Mouse (Mus musculus): ENCODE measurements around the gene Cyp4f14.
A peak's percentile ranks its signal among the peaks of the same experiment; 100 is the strongest.

Gene Cyp4f14

DNA sequence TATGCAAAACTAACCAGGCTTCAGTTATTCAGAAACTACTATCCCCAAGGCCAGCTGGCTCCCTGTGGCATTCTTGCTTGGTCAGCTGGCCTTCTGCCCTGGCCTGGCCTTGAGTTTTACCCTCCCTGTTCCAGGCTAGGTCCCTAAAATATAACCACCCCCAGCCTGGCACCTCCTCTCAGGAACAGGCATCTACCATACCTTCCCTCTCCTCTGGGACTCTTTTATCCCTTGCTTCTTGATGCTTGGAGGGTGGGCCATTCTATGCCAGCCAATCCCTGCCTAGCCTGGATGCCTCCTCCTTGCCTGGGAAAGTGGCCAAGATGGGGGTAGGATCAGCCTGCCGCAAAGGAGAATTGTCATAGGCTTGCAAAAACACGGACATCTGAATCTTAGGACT is at the start of gene Cyp4f14:
Cyp4f14 (minus strand) TSS at position 212 of the 400 bp plus-strand sequence.
- no peak for DNase-seq (ENCODE audit: extremely low read depth, low read depth)

DNA sequence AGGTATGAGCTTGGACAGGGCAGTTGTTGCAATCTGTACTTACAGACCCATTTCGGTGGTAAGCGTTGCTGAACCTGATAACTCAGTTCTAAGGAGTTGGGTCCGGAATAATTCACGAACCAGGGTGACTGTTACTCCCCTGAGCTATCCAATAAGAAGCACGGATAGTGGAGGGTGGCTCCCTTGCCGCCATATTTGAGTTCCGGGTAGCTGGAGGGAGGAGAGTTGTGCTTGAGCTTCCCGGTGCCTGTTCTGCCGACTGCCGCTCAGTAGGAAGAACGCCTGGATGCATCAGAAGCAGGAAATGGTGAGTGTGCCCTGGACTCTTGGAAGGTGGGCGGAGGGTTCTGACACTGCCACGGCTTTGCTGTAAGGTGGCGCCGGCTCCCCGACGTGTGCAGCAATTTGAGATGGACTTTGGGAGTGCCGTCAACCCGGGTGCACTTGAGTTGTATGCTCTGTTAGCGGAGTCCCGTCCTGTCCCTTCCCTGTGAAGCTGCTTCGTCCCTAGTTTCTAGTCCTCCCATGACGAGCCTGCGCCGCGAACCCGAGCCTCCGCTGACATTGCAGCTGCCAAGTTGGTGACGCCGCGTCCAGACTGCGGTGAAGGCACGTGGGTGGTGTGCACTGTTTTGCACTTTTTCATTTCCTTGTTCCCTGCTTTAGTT is 48.6 kb upstream of the Cyp4f14 start, which contains the start of gene Zfp472:
Zfp472 (plus strand) TSS at position 192 of the 668 bp plus-strand sequence.
- DNase-seq (ENCODE audit: extremely low read depth, low read depth): peak; percentile 90

DNA sequence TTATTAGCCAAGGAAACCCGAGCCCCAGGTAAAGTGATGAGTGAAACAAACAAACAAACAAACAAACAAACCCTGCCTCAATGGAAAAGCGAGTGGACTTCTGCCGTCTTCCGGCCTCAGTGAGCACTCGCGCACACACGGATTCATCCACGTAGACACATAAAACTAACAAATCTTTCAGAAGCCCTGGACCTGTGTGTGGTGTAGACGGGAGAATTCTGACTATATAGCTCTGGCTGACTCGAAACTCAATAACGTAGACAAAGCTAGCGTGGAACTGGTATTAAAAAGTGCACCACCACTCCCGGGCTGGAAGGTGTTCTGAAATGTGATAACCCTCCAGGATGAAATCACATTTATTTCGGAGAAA is 48.1 kb upstream of the Cyp4f14 start:
- no peak for DNase-seq (ENCODE audit: extremely low read depth, low read depth)

DNA sequence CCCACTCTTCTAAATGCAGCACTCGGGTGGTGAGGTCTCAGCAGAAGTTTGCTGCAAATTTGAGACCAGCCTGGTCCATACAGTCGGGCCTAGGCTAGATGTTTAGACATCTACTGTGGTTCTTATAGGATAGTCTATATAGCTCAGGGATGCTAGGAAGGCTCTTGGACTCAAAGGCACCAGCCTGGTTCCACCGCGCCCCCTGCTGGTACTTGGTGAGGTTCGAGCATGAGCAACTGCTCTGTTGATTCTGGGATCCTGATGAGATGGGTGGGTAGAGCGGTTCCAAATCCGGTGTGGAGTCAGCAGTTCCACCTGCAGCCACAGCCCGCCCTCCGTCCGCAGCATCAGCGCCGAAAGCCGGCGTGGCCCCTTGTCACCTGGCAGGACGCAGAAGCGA is 34.3 kb upstream of the Cyp4f14 start:
- DNase-seq (ENCODE audit: extremely low read depth, low read depth): peak; percentile 35

DNA sequence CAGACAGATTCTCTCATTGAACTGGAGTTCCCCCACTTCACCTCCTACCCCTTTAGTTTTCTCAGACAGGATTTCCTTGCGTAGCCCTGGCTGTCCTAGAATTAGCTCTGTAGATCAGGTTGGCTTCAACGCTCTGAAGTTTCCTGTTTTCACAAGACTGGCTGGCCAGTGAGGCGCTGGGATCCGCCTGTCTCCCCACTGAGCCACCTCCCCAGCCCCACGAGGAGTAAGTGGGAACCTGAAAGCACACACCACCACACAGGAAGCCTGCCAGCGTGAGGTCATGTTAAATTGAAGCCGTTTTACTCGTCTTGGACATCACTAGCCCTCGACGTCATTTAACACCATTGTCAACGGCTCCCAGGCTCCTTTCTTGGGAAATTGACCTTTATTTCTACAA is 33.9 kb upstream of the Cyp4f14 start:
- DNase-seq (ENCODE audit: extremely low read depth, low read depth): no peak

DNA sequence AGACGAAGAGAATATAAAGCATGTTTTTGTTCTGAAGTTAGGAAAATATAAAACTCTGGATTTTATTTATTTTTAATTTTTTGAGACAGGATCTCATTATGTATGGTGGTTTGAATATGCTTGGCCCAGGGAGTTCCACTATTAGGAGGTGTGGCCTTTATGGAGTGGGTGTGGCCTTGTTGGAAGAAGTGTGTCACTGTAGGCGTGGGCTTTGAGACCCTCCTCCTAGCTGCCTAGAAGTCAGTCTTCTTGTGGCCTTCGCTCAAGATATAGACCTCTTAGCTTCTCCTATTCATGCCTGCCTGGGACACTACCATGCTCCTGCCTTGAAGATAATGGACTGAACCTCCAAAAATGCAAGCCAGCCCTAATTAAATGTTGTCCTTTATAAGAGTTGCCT is 33.0 kb upstream of the Cyp4f14 start:
- DNase-seq (ENCODE audit: extremely low read depth, low read depth): no peak

DNA sequence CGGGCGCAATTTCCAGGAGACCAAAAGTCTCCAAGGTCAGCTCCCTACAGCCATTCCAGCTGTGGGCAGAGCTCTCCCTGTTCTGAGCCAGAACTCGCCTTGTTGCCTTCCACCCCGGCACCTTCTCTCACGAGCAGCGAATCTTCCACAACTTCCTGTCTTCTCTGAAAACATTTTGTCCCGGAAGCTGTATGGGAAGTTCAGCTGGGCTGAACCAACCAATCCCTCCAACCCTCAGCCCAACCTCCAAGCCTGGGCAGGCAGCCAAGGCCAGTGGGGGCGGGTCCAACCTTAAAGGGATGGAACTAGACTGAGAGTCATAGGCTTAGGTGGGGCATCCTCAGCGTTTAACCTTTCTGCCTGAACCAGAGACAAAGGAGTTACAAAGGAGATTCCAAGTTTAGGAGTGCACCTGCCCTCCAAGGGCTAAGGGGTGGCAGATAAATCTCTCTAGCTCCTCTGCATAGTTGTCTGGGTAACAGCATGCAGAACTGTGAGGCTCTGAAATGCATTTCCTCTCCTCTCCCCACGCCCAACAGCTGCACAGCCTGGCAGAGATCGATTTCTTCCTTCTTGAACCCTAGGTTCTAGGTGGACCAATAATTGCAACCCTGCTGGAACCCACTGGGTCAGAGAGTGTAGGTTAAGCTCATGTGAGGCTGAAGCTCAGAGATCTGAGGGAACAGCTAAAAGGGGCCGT is 30.2 kb upstream of the Cyp4f14 start, which contains the start of gene Cyp4f13:
Cyp4f13 (minus strand) TSS at position 188 of the 700 bp plus-strand sequence.
- DNase-seq (ENCODE audit: extremely low read depth, low read depth): peak; percentile 91

DNA sequence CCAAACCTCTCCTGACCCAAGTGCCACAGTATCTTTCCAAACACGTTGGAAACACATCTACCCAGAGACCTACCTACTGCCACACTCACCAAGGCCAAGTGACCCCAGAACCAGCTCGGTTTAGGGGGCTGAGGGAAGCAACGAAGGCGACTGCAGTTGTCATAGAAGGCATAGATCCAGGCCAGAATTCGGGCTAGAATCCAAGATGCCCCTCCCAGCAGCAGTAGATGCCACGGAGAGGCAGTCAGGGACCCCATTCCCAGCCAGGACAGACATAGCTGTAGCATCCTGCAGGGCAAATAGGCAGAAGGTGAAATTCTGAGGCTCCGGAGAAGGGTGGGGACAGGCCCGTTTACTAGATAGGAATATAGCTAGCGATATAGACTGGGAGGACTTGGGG is 29.6 kb upstream of the Cyp4f14 start:
- no peak for DNase-seq (ENCODE audit: extremely low read depth, low read depth)

DNA sequence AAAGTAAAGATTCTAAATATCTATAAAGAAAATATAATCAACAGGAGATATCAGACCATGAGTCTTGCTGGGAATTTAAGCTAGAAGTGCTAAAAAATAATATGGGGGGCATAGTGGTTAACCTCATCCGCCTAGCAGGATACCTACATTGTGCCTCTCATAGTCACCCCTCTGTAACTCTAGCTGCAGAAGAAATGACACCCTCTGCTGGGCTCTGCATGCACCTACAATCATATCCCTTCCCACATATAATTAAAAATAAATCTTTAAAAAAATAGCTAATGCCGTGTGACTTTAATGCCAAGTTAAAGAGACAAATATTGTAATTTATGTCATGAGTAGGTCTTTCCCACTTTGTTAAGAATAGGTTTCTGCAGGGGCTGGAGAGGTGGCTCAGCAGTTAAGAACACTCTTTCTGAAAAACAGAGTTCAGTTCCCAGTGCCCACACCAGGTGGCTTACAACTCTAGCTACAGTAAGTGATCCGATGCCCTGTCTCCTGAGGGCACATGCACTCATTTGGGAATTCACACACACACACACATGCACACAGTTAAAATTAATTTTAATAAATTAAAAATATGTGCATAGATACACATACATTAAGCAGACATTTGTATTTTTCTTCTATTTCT is 27.4 kb upstream of the Cyp4f14 start:
- DNase-seq (ENCODE audit: extremely low read depth, low read depth): no peak

DNA sequence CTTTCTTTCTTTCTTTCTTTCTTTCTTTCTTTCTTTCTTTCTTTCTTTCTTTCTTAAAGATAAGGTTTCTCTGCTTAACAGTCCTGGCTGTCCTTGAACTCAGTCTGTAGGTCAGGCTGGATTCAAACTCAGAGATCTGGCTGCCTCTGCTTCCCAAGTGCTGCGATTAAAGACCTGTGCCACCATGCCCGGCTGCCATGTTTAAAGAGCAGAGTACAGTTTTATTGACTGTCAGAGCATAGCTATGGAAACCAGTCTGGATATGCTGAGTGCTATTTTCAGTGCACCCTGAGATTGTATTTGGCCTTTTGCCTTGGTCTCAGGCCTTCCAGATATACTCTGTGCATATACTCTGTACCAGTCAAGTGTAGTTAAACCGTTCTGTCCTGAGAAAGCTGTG is 26.5 kb upstream of the Cyp4f14 start:
- DNase-seq (ENCODE audit: extremely low read depth, low read depth): no peak

DNA sequence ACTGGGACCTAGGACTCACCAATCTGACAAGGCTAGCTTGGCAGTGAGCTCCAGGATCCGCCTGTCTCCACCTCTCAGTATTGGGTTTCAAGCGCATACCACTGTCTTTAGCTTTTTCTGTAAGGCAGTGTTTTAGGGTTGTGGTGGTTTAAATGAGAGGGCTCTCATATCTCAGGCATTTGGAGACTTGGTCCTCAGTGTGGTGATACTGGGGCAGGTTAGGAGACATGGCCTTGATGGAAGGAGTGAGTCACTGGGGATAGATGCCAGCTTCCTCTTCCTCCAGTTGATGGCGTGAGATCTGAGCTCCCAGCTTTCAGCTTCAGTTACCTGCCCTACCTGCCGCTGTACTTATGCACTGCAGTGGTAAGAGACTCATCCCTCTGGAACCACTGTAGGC is 22.7 kb upstream of the Cyp4f14 start:
- DNase-seq (ENCODE audit: extremely low read depth, low read depth): no peak

DNA sequence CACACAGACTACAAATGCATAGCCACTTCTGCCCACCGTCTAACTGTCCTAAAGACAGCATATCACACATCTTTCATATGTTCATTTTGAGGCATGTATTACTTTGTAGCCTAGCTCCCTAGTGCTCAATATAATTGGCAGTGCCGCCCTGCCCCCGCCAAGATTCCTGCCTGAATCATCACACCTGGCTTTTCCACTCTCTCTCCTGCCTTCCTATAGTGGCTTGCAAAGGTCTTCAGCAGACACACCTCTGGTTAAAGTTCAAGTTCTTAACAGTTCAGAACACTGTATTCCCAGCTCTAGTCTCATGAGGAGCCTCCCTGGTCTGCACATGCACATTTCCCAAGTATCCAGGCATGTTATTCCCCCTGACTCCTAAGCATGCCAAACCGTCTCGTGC is 10.7 kb upstream of the Cyp4f14 start:
- DNase-seq (ENCODE audit: extremely low read depth, low read depth): no peak

DNA sequence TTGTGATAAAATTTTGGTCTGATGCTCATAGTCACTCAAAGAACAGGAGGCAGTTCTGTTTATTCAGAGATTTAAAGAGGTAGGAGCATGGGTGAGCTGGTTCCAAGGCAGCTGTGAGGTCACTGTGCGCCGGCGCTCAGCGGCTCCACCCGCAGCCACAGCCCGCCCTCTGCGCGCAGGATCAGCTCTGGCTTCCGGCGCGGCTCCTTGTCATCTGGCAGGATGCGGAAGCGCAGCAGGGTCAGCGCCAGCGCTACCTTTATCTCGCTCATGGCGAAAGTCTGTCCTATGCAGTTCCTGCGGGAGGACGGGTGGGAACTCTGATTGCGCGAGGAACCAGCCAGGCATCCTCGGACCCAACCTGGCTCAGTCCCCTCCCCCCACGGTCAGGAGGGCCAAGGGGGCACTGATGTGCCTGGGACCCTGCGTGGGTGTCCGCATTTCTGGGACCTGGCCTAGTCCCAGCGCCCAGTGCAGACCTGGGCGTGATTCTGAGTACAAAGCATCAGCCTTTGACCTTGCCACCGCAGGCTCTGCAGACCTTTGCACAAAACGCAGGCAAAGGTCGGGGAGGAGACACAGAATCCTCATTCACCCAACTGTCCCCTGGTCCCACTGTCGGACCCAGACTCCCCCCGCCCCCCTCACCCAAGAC is 7.6 kb upstream of the Cyp4f14 start:
- no peak for DNase-seq (ENCODE audit: extremely low read depth, low read depth)

DNA sequence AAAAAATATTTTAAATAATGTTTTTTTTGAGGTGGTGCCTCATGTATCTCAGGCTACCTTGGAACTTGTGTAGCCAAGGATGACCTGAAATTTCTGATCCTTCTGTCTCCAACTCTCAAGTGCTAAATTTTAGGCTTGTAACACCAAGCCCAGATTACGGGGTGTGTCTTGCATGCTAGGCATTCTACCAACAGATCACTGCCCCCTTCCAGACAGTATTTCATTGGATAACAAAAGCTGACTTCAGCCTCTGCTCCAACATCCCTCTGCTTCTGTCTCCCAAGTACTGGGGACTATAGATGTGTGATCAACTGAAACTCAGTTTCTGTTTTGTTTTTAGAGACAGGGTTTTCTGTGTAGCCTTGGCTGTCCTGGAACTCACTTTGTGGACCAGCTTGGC is 6.5 kb upstream of the Cyp4f14 start:
- no peak for DNase-seq (ENCODE audit: extremely low read depth, low read depth)

DNA sequence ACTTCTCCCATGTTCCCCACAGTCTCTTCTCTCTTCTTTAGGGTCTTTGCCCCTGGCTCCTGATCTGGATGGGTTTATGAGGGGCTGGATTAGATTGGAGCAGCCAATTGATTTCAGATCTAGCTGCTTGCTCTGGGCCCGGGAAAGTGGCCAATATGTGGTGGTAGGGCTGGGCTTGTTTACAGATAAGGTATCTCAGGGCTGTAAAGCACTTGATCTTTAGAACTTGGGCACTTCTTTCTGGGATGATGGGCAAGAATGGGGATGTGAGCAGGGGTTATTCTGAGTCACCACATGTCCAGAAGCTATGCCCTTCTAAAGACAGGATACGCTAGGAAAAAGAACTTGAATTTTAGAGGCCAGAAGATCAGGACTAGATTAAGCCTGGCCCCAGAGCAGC is 2.0 kb upstream of the Cyp4f14 start:
- DNase-seq (ENCODE audit: extremely low read depth, low read depth): no peak

DNA sequence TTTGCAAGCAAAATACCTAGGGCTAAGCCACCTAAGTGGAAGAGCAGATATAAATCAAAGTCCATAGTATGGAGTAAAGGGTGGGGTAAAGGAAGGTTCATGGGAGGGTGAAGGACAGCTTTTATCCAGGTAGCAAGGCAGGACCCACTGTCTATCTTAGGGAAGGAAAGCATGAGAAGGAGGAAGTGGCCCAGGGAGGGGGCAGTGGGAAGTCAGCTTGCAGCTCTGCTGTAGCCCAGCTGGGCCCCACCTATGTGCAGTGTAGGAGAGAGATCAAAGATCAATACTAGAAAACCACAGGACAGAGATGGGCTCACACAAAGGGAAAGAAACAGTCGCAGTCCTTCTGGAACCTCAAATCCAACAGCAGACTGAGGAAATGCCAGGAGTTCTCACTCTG is 1.1 kb downstream of the Cyp4f14 start:
- DNase-seq (ENCODE audit: extremely low read depth, low read depth): no peak

DNA sequence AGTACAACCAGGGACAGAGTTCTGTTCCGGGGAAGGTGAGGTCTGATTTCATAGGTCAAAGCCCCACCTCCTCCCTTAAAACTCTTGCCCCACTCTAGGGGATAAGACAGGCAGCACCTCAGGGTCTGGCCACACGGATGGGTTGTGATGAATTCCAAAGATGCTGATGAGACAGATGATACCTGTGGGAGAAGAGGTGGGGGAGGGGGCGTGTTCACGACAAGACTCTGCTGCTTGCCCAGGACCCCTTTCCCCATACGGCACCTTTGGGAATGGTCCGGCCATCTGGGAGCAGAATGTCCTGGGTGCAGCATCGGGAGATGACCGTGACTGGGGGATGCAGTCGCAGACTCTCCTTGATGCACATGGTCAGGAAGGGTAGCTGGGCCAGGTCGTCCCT is 11.0 kb downstream of the Cyp4f14 start:
- DNase-seq (ENCODE audit: extremely low read depth, low read depth): no peak

DNA sequence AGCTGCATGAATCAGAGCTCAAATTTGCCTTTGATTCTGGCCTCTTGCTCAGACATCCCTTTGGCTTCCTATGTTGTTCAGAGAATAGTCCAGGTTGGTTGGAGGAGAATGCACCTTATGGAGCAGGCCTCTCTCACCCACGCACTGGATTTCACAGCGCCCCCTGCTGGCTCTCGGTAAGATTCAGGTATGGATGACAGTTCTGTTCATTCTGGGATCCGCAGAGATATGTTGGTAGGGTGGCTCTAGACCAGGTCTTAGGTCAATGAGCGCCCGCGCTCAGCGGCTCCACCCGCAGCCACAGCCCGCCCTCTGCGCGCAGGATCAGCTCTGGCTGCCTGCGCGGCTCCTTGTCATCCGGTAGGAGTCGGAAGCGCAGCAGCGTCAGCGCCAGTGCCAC is 11.9 kb downstream of the Cyp4f14 start:
- no peak for DNase-seq (ENCODE audit: extremely low read depth, low read depth)

DNA sequence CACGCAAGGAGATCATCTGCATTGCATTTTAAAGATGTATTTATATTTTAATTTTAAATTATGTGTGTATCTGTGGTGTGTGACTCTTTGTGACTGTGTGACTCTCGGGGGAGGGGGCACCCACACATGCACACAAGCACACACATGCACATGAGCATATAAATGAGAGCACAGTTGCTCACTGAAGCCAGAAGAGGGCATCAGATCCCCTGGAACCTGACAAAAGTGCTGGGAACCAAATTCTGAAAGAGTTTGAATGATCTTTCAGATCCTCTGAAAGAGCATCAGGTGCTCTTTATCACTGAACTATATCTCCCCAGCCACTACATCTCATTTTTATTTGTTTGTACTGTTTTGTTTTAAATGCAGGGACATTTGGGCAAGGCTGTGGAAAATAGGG is 12.7 kb downstream of the Cyp4f14 start:
- no peak for DNase-seq (ENCODE audit: extremely low read depth, low read depth)

DNA sequence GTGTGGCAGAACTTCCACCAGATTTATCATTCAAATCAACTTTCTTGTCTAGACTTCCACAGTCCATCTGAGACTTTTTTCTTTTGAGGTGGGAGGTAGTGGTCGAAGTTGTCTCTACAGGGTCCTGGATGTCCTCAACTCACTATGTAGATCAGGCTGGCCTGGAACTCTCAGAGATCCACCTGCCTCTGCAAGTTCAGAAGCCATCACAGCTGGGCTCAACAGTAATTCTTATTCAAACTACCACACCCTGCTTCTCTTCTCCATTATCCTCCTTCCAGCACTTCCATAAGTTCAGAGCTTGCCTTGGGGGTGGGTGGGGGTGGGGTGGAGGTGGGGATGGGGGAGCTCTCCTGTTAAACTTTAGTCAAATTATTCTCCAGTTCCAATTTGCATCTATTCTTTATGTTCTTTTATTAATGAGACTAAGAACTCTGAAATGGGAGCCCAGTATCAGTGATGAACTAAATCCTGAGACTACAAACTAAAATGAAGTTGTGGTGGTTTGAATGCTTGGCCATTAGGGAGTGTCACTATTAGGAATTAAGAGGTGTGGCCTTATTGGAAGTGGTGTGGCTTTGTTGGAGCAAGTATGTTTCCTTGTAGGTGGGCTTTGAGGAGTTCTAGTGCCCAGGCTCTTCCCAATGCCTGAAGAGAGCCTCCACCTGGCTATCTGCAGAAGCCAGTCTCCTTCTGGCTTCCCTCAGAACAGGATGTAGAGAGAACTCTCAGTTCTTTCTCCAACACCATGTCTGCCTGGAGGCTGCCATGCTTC is 15.2 kb downstream of the Cyp4f14 start:
- DNase-seq (ENCODE audit: extremely low read depth, low read depth): no peak

DNA sequence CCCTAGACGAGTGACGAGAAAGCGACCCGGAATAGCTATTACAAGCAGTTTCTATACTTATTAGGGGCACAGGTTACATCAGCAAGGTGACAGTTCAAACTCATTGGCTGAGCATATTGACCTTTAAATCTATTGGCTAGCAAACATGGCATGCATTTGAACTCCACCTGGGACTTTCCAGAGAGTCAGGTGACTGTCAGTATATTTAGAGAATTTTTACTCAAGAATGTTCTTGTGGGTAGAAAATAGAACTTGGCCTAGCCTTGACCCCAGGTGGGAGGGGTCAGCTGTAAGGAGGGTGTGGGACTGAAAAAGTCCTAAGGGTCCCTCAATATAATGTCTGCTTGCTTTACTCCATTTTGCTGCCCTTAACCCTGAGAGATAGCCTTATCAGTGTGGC is 21.7 kb downstream of the Cyp4f14 start:
- no peak for DNase-seq (ENCODE audit: extremely low read depth, low read depth)
